Mouse (Mus musculus): ENCODE data around the gene Doc2g.

Doc2g gene

DNA sequence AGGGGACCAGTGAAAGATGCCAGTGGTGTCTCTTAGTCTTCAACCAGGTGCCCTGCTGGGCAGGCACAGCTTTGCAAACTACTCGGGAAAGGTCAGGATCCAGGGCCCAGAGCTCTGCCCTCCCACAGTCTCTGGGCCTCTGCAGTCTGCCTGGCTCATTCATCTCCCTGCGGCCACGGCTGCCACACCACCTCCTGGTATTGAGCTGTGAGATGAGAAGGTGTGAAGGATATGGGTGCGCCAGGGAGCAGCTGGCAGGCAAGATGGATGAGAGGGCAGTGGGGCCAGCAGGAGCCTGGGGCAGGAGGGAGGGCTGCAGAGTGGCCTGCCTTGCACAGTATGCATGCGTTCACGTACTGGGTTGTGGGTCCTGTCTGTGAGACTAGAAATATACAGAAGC lies 12.3 kb upstream of the Doc2g start:
- in situ Hi-C loops (cut with MboI, MseI): no loop called here

DNA sequence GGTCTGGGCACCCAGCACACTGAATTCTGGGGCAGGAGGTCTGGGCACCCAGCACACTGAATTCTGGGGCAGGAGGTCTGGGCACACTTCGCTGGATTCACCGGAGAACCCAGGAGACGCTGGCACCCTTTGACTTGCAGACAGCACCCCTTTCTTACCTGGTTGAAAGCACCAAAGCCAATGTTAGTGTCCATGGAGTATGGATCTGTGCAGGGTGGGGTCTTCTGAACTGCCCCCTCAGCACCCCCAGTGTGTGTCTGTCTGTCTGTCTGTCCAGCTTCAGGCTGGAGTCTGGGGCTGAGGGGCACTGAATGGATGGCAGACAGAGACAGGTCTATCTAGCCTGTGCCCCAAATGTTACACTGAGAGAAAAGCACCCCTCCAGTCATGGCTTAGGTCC lies 11.6 kb upstream of the Doc2g start:
- in situ Hi-C loops (cut with MboI, MseI): no loop called here

DNA sequence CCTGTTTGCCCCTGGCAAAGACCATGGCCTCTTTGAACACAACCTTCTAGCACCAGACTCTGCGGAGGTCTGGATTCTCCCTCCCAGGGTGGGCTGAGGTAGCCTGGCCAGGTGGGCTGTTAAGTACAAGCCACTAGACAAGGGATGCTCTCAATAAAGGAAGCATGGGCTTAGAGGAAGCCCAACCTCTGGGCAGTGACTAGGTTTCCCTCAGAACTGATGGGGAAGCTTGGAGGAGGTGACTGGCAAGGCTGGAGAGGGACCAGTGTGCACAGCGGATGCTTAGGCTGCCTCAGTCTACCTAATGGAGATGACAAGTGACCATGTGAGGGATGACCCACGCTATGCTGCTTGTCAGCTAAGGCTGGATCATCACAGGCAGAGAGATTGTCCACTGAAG lies 11.1 kb upstream of the Doc2g start:
- in situ Hi-C loops (cut with MboI, MseI): no loop called here

DNA sequence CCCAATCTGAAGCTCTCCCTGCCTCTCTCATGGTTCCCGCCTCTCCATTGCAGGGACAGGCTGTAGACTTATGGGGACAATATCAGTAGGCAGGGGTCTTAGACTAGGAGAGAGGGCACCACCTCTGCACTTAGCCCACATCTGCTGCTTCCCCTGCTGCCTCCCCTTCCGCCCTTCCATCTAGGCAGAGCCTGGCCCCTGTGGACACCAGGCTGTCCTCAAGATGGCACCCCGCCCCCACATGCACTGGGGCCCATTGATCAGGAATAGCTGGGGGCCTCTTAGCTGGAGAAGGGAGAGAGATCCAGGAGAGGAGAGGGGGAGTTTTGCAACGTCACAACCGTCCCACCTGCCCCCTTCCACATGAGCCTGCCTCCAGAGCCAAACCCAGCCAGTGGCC lies 10.7 kb upstream of the Doc2g start, which contains the start of gene Tbx10:
TSS of gene Tbx10 (plus strand) at position 337 of the 400 bp plus-strand sequence.
- in situ Hi-C loops (cut with MboI, MseI): no loop called here

DNA sequence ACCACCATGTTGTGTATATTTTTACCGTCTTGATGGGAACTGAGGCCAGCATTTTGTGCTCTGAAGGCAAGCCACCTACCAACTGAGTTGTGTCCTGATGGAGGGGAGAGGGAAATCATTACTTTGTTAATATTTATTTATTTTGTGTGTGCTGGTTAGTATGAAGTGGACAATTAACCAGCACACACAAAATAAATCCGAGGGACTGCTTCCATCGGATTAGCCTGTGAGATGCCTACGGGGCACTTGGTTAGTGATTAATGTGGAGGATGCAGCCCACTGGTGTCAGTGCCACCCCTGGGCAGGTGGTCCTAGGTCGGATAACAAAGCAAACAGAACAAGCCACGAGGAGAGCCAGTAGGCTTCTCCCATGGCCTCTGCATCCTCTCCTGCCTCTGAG lies 8.2 kb upstream of the Doc2g start:
- in situ Hi-C loops (cut with MboI, MseI): no loop called here

DNA sequence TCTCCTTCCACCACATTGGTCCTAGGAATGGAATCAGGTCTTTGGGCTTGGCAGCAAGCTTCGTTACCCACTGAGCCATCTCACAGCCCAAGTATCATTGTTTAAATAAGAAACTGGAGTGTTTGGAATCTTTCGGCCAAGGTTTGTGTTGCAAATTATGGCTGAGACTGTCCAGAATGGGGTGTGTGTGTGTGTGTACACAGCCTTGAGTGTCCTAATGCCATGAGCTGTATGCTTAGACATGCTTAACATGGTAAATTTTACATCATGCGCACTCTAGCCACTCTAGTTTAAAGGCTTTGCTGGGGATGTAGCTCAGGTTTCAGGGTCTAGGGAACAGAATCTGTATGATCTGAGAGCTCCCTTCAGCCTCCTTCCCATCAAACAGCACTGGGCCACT lies 7.6 kb upstream of the Doc2g start:
- in situ Hi-C loops (cut with MboI, MseI): no loop called here

DNA sequence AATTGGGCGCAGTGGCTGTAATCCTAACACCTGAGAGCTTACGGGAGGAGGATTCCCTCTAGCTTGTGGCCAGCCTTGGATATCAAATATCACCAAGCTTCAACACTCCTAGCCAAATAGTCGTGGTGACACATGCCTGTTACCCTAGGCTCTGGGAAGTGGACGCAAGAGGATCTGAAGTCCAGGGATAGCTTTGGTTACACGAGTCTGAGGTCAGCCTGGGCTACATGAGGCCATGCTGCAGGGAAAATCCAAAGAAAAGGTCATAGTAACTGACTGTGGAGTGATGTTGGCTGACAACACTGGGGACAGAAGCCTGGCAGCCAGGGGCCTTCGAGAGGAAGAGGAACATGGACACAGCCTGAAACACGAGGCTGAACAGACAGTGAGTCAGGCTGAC lies 7.0 kb upstream of the Doc2g start:
- in situ Hi-C loops (cut with MboI, MseI): no loop called here

DNA sequence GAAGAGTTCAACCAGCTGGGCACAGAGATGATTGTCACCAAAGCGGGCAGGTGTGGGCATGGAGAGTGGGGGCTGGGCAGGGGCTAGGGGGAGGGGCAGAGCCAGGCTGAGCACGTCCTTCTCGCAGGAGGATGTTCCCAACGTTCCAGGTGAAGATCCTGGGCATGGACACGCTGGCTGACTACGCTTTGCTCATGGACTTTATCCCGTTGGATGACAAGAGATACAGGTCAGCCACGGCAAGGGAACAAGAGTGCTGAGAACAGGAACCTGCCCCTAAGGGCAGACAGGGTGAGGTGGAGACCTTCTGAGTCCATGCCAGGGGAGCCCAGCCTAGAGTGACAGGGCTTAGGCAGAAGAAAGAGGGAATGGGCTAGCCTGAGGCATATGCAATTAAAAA lies 6.4 kb upstream of the Doc2g start:
- in situ Hi-C loops (cut with MboI, MseI): no loop called here

DNA sequence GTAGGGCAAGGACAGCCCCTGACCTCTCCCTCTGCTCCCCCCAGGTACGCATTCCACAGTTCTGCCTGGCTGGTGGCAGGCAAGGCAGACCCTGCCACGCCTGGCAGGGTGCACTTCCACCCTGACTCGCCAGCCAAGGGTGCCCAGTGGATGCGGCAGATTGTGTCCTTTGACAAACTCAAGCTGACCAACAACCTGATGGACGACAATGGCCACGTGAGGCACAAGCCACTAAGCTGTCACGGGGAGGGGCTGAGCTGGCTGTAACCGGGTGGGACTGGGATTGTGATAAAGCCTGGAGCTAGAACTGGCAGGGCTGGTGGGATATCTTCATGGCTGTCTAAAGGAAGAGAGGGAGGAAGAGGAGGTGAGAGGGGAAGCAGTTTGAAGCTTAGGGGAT lies 5.9 kb upstream of the Doc2g start:
- in situ Hi-C loops (cut with MboI, MseI): no loop called here

DNA sequence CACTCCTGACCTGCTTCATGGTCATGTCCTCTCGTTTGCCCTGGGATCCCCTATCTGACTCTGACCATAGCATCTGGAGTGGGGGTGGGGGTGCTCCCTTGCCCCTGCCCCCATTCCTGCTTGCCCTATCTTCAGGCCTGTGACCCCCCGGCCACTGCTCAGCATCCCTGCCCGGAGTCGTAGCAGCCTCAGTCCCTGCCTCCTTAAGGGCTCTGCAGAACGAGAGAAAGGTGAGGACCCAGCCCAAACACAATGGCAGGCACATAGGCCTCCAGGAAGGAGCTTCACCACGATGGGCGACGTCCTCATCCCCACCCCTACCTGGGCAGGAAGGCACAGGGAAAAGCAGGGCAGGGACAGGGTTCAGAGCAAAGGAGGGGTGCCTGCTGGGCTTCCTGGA lies 4.8 kb upstream of the Doc2g start:
- in situ Hi-C loops (cut with MboI, MseI): no loop called here

DNA sequence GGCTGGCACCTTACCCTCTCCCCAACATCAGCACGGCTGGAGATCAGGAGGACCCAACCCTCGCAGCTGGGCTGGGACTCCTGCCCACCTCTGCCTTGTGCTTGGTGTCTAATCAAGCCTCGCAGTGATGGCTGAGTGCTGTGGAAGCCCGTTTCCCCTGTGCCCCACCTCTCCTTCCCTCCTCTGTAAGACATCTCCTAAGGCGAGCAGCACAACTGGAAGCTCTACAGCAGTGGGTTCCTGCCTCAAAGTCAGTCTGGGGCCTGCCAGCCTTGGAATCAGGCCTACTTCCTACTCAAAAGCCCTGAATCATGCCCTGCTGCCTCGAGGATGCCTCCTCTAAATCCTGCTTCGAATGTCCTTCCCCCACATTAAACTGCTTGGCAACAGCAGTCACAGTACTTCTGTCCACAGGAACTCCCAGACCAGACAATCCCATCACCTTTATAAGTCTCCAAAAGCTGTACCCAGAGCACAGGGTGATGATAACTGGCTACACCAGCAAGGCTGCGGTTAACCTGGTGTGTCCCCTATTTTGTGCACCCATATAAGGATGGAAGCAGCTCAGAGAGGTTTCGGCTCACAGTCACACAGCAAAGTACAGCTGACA lies 3.9 kb upstream of the Doc2g start:
- in situ Hi-C loops (cut with MboI, MseI): no loop called here

DNA sequence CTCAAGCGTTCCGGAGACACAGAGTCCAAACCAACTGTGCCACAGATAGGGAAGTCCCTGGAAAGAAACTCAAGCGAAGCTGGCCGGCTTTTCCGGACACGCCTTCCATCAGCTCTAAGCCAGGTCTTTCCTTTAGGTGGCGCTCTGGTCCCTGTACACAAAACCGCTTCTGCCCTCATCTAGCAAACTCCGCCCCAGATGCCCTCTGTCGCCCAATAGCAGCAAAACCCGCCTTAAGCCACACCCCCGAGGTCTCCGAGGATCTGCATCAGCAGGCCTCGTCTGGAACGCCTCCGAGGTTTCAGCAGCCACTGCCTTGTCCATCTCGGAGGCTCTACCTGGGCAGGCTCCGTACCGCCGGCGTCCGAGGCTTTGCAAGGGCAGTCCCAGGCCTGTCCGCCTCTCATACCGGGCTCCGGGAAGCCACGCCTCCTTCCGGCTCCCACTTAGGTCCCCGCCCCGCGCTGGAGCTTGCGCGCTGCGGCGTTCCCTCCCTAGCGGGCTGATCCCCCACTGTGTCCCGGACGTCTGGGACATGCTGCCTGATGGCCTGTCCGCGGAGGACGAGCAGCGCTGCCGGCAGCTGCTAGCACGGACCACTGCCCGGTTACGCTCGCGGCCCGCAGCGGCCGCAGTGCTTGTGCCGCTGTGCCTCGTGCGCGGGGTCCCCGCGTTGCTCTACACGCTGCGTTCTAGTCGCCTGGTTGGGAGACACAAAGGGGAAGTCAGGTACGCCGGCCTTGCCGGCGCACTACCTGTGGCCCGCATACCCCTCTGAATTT lies 2.8 kb upstream of the Doc2g start, which contains the start of the genes Nudt8 and Gm49405:
TSS of gene Nudt8 (plus strand) at position 462 of the 782 bp plus-strand sequence.
TSS of gene Gm49405 (plus strand) at position 508 of the 782 bp plus-strand sequence.
- in situ Hi-C loops (cut with MboI, MseI): no loop called here

DNA sequence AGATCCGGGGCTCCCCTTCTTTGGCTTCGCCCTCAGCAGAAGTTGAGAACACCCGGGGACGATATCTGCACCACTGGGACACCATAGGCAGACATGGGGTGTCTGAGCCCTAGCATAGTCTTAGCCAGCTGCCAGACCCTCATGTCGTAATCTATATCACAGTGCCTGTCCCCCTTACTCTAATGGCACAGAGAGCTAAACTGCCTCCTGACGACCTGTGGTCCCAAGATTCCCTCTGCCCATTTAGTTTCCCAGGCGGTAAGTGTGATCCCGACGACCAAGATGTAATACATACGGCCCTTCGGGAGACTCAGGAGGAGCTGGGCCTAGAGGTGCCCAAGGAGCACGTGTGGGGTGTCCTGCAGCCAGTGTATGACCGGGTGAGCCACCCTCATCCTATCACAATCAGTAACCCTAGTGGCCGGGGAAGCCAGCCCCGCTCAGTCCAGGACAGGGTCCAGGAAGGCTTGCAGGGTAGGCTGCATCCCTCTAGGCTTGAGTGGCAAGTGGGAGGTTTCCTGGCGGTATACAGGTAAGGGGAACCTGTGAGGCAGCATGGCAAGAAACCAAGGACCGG lies 2.1 kb upstream of the Doc2g start:
- in situ Hi-C loops (cut with MboI, MseI): no loop called here

DNA sequence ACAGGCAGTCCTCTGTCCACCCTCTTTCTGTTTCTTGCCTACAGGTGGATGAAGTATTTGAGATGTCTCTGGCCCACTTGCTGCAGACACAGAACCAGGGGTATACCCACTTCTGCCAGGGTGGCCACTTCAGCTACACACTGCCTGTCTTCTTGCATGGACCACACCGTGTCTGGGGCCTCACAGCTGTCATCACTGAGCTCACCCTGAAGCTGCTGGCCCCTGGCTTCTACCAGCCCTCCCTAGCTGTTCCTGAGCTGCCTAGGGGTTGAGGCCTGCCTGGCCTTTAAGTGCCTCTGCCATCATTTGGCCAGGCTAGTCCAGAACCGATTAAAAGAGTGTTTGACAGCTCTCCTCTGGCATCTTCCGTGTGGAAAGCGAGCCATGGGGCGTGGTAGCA lies 1.4 kb upstream of the Doc2g start:
- in situ Hi-C loops (cut with MboI, MseI): no loop called here

DNA sequence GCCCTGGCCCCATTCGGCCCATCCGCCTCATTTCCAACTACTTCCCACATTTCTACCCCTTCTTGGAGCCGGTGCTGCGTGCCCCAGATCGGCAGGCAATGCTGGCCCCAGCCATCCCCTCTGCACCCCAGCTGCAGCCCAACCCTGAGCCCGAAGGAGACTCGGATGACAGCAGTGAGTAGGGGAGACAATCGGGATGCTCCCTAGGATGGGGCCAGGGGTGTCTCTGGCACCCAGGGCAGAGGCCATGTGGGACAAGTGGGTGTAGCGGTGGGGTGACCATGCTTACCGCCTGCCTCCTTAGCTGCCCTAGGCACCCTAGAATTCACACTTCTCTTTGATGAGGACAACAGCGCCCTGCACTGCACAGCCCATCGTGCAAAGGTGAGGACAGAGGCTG lies 528 bp downstream of the Doc2g start:
- in situ Hi-C loops (cut with MboI, MseI): no loop called here

DNA sequence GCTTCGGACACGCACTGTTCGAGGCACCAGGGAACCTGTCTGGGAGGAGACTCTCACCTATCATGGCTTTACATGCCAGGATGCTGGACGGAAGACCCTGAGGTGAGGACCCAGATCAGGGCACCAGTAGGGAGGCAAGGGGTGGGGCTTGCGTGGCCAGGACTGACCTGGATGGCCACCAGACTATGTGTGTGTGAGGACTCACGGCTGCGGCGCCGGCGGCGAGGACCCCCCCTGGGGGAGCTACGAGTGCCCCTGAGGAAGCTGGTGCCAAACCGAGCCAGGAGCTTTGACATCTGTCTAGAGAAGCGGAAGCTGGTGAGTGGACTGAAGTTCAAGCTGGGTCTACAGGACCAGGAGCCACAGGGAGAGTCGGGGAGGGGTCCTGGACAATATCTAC lies 1.2 kb downstream of the Doc2g start:
- in situ Hi-C loops (cut with MboI, MseI): no loop called here

DNA sequence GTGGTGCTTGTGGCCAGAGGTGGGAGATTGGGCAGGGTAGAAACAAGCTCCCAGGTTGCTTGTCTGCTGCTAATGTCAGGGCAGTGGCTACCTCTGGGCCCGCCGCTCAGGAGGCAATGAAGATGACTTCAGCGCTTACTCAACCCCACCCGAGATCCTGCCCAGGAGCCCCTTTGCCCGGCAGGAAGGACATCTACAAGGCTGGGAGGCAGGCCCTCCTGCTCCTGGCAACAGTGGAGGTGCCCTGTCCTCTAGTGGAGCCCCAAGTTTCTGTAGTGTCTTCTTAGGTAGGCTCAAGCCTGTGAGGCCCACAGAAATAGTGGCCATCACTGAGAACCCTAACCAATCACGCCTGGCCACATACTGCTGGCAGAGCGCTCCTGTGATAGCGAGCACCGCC lies 2.0 kb downstream of the Doc2g start:
- in situ Hi-C loops (cut with MboI, MseI): no loop called here

DNA sequence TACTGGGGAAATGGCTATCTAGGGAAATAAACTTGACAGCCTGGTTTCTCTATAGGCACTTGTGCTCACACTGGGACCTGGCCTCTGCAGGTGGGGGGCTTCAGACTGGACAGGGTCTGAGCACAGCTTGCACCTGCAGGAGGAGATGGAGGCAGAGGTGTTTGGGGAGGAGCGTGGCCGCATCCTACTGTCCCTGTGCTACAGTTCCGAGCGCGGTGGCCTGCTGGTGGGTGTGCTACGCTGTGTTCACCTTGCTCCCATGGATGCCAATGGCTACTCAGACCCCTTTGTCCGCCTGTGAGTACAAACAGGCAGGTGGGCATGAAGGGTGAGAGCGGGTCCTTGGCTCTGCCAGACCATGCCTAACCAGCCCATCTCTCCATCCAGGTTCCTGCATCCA lies 2.9 kb downstream of the Doc2g start:
- in situ Hi-C loops (cut with MboI, MseI): no loop called here

DNA sequence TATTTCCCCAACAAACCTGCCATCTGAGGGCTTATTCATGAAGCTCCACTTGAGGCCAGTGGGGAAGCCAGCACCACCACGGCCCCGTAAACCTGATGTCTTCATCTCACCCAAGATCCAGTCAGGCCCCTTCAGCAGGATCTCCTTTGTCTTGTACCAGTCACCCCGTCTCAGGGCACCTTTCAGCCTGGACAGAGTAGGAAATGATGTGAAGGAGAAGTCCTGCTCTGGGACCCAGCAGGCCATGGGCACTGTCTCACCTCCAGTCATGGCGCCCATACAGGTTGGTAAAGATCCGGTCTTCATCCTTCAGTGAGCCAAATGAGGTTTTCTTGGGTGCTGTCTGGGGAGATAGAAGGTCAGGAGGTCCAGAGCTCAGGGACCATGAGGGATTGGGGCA lies 8.0 kb downstream of the Doc2g start:
- in situ Hi-C loops (cut with MboI, MseI): no loop called here

DNA sequence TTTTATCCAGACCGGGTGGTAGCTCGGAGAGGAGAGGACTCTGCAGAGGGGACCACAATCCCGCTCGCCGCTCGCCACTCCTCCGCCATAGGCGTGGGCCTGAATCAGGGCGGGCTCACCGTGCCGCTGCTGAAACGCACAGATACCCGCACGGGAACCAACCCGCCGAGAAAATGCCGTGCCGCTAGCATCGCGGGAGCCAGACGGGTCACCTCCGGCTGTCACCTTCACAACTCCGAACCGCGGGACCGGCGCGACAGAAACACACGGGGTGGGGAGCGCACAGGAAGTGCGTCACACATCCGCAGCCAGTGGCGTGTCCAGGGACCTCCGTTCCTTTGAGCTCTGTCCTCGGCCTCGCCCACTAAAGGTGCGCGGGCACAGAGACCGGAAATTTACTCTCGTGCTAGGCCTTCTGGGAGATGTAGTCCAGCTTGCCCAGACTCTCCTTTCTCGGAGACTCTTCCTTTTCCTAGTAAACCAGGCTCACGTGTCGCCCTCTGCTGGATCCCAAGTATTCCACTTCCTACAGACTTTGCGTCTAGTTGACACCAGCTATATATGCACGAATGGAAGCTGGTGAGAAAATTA lies 9.4 kb downstream of the Doc2g start, which contains the start of gene Ndufv1:
TSS of gene Ndufv1 (minus strand) at position 375 of the 591 bp plus-strand sequence.
- in situ Hi-C loops (cut with MboI, MseI): no loop called here

DNA sequence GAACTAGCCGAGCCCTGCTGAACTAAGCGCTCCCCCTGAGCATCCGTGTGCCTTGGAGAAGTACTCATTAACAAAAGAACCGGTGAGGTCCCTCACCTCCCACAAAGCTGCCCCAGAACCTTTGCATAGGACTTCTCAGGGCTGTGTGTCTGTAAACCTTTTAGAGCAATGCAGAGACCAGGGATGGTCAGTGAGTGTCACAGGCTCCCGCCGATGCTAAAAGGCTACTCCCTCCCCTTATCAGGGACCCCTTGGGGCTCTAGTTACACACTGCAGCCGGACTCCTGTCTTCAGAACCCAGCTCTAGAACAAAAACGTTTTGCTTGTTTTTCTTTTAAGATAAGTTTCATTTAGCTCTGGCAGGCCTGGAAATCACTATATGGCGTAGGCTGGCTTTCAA lies 10.0 kb downstream of the Doc2g start:
- in situ Hi-C loops (cut with MboI, MseI): no loop called here

DNA sequence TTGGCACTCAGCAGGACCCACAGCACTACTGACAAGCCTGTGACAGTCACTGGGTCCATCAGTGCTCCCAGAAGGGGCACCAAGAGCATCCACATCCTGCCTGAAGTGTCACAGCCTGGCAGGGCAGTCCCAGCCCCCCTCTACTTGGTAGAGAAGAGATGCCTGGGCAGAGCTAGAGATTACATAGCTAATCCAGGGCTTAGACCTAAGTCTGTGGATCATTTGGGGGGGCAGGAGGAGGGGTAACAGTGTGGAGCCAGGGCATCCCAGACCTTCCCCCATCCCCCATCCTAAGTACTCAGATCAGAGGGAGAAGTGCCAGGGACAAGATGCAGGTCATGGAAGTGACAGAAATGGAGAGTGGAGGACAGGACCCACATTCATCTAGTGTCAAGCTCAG lies 11.7 kb downstream of the Doc2g start:
- in situ Hi-C loops (cut with MboI, MseI): no loop called here

DNA sequence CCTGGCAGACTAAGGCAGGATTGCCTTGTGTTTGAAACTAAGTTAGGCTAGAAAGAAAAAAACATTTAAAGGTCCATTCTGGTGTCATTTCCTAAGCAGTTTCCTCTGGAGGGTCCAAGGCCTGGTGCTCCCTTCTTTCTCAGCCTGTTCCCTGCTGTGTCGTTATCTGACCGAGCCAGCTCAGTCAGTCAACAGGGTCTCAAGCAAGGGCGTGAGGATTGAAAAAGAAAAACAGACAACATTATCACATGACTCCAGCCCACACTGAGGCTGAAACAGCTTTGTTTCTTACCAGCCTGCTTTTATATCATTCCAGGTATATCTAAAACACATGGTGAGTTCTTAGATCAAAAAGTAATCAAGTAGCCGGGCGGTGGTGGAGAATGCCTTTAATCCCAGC lies 12.5 kb downstream of the Doc2g start:
- in situ Hi-C loops (cut with MboI, MseI): no loop called here

All from T-helper 2 cell (primary cell).